Mouse (Mus musculus) ovary, postnatal 14 days (tissue): ENCODE data around the gene Sec24c.
"Not testable (repeated sequence)": the region's sequence is repeated elsewhere in the genome, so short reads cannot be mapped to it uniquely, and the experiment has no call there.

Source experiments
- DNase-seq: peaks from one replicate; pipeline ENCODE4 v3.0.0; 2022; ENCODE audit warnings: low spot score

Gene Sec24c

DNA sequence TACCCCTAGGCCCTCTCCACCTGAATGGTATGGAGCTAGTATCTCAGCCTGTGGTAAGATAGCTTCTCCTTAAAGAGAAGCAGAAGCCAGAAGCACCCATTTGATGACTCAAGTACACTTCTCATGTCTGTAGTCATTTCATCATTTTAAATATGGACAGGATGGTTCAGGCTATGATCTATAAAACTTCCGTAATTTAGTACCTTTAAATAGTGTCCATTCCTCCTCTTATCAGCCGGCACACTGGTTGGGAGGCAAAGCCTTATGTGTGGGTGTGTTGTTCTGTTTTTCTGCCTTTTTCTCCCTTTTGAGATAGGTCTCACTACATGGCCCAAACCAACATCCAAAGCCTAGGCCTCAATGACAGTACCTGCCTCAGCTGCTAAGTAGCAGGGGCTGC, 24.4 kb downstream of the Sec24c start:
- no peak for DNase-seq

DNA sequence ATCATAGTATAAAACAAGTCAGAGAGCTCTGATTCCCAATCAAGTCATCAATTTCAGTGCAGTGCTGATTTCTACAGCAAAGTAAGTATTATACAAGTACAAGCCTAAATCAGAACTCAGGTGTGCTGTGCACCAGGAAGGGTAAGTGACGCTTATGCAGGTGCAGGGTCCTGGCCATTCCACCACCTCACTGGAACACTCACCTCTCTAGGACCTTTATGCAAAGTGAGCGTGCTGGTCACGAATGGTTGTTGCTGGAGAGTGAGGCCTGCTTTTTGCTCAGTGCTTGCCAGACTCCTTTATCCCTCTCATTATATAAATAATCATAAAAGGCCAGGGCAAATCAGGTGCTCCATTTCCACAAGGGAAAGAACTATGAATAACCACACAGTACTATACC, 26.3 kb downstream of the Sec24c start:
- no peak for DNase-seq

DNA sequence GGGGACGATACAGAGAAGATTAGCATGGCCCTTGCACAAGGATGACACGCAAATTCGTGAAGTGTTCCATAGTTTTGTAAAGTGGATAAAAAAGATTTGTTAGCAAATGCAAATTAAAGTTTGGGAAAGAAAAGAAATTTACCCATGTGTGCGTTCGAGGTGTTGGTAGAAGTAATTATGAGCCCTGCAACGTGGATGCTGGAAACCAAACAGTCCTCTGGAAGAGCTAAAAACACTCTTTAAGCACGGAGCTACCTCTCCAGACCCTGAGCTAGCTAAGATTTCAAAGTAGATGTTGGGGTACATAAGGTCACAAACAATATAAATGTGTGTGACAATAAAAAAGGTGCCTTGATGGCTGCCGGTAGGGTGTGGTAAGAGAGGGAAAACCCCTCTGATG, 27.4 kb downstream of the Sec24c start:
- no peak for DNase-seq

DNA sequence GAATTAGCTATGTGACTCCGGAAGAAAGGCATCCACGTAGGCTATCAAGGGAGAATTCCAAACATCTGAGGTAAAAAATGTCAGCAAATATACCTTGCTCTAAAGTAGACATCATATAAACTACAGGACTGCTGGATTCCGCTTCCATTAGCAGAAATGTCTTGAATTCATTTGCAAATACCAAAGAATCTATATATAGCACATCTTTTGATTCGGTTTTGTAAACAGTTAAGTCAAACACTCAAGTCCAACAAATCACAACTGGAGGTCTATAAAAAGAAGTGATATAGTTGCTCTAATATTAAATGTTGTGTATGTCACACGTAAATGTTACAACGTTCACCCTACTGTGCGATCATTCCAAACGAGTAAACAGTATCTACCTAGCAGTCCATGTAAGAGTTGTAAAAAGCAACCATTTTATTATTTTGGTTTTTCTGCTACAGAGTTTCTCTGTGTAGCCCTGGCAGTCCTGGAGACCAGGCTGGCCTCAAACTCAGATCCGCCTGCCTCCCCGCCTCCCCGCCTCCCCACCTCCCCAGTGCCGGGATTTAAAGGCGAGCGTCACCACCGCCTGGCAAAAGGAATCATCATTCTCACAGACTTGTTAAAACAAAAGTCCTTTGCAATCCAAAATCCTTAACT, 28.1 kb downstream of the Sec24c start:
- DNase-seq = no peak

DNA sequence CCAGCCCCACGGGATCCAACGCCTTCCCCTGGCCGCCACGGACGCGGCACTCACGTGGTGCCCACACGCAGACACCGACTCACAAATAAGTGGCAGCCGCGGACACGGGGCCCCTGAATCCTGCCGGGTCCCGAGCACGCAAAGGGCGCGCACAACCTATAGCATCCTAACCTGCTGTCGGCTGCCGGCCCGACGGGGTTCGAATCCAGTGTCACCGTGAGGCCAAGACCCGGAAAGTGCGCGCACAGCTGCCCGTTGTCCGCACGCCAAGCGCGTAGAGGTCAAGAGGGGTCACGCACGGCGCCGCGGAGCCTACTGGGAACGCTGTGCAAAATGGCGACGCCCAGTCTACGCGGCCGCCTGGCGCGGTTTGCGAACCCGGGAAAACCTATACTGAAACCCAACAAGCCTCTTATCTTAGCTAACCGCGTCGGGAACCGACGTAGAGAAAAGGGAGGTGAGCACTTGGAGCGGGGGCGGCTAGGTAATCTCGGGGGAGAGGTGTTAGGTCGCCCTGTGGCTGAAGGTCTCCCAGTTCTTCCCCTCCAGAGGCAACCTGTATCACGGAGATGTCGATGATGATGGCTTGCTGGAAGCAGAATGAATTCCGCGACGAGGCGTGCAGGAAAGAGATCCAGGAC, 28.8 kb downstream of the Sec24c start, which contains the start of gene Chchd1:
Gene Chchd1 (plus strand): TSS at position 266 of the 641 bp plus-strand sequence.
- peak; percentile 92 for DNase-seq

DNA sequence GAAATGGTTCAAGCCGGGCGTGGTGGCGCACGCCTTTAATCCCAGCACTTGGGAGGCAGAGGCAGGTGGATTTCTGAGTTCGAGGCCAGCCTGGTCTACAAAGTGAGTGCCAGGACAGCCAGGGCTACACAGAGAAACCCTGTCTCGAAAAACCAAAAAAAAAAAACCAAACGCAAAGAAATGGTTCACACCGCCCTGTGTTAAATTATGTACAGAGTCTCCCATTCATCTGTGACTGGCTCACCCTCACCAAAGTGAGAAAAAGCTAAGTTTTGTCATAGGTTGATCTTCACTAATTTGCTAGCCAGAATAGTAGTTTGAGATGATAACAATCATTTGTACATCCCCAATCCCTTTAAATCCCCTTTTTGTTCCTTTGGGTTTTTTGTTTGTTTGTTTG, 29.4 kb downstream of the Sec24c start:
- not testable (repeated sequence) for DNase-seq

DNA sequence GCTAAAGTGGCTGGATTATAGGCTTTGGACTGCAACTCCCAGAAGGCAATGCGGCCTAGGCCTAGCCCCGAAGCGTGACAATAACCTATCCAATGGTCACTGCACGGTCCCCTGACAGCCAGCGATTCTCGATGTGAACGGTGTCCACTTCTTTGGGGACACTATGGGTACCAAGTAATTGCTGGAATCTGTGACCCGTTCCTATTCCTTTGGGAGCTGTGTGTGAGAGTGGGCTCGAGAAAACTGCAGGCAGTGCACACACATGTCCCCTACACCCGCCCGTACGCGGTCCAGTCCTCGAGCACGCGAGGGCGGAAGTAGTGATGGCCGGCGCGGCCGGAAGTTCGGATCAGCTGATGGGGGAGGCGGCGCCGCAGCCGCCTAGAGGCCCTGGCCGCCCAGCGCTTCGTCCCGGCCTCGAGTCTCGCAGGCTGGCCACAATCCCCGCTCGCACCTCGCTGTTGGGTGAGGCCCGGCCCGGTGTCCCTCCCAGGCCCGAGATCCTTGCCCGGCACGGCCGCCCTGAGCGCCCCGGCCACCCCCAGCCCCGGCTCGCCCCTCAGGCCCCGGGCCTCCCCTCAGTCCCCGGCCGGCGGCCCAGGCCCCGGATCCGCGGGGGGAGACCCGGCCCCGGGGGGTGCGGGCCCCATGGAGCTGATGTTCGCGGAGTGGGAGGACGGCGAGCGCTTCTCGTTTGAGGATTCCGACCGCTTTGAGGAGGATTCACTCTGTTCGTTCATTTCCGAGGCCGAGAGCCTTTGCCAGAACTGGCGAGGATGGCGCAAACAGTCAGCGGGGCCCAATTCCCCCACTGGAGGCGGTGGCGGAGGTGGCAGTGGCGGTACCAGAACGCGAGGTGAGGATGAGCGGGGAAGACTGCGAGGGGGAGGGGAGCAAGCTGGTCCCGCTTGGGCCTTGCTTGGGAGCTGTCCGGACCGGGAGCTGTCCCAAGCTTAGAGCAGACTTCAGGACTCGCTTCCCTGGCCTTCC, 33.4 kb downstream of the Sec24c start, which contains the start of gene Zswim8:
Gene Zswim8 (plus strand): TSS at position 352 of the 990 bp plus-strand sequence.
- peak; percentile 80 for DNase-seq

DNA sequence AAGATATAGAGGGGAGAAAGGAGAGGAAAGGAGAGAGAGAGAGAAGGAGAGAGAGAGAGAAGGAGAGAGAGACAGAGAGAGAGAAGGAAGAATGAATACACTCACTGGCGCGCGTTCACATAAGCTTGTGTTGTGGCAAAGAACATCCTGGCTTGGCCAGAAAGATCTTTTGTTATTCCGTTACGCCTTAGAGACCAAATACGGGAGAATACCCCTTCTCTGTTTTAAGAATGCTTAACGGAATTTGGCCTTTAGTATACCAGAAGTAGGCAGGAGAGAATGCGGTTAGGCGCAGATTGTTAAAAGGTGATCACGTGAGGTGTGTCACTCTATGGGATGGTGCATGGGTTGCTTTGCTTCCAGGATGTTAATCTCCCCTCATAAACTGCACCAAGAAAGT, 34.1 kb downstream of the Sec24c start:
- DNase-seq = no peak

DNA sequence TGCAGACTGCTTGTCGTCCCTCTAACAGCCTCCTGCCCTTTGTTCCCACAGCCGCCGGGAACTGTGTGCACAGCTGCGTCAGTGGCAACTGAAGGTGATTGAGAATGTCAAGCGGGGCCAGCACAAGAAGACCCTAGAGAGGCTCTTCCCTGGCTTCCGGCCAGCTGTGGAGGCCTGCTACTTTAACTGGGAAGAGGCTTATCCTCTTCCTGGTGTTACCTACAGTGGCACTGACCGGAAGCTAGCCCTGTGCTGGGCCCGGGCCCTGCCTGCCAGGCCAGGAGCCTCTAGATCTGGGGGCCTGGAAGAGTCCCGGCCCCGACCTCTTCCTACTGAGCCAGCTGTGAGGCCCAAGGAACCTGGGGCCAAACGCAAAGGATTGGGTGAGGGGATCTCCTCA, 39.7 kb downstream of the Sec24c start:
- DNase-seq = no peak

DNA sequence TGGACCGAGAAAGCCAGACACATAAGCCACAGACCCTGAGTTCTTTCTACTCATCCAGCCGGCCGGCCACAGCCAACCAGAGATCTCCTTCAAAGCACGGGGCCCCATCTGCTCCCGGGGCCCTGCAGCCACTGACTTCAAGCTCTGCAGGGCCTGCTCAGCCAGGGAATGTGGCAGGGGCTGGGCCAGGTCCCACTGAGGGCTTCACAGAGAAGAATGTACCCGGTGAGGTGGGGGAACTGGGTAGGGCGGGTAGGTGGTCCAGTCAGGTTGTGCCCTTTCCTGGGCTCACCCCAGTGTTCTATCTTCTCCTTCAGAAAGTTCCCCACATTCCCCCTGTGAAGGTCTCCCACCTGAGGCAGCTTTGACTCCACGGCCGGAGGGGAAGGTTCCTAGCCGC, 44.3 kb downstream of the Sec24c start:
- DNase-seq = no peak

DNA sequence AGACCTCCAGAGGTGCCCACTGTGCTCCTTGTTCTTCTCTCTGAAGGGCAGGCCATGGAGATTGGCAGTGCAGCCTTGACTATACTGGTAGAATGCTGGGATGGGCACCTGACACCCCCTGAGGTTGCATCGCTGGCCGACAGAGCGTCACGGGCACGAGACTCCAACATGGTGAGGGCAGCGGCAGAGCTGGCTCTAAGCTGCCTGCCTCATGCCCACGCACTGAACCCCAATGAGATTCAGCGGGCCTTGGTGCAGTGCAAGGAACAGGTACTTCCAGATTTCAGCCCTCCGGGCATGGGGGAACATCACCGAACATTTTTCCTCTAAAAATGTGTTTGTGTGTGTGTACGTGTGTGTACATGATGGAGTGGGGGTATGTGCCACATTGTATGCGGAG, 45.7 kb downstream of the Sec24c start:
- DNase-seq = no peak

DNA sequence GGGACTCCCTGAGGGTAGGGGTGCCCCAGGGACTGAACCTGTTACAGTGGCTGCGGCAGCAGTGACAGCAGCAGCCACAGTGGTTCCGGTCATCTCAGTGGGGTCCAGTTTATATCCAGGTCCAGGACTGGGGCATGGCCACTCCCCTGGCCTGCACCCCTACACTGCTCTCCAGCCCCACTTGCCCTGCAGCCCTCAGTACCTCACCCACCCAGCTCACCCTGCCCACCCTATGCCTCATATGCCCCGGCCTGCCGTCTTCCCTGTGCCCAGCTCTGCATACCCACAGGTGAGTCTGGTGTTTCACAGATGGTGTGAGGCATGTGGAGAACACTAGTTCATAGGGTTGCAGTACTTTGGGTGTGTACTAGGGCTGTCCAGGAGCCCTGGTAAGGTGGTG, 47.3 kb downstream of the Sec24c start:
- no peak for DNase-seq

DNA sequence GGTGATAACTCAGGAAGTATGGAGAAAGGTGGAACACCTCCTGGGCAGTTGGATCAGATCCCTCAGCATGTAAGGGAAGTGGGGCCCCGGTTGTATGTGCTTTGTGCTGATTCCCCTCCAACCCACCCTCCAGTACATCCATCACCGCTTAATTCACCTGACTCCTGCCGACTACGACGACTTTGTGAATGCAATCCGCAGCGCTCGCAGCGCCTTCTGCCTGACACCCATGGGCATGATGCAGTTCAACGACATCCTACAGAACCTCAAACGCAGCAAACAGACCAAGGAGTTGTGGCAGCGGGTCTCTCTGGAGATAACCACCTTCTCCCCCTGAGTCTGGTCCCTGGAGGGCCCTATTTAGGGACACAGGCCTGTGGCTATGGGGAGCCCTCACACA, 48.9 kb downstream of the Sec24c start:
- DNase-seq = no peak

DNA sequence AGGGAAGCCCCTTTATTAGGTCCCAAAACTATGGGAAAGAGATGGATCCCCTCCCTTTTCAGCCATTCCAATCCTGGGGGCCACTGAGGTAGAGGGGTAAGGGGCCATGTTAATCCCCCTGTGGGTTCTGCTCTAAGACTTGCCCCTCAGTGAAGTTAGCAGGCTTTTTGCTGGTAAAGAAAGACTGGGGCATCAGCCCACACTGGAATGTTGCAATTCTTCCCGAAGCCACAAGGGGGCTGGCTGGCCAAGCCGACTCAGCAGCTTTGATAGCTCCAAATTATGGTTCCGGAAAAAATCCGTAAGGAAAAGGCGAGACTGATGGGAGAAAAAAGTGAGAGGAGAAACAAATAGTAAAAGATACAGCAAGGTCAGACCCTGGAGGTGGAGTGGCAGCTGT, 49.9 kb downstream of the Sec24c start:
- DNase-seq = peak; percentile 57

DNA sequence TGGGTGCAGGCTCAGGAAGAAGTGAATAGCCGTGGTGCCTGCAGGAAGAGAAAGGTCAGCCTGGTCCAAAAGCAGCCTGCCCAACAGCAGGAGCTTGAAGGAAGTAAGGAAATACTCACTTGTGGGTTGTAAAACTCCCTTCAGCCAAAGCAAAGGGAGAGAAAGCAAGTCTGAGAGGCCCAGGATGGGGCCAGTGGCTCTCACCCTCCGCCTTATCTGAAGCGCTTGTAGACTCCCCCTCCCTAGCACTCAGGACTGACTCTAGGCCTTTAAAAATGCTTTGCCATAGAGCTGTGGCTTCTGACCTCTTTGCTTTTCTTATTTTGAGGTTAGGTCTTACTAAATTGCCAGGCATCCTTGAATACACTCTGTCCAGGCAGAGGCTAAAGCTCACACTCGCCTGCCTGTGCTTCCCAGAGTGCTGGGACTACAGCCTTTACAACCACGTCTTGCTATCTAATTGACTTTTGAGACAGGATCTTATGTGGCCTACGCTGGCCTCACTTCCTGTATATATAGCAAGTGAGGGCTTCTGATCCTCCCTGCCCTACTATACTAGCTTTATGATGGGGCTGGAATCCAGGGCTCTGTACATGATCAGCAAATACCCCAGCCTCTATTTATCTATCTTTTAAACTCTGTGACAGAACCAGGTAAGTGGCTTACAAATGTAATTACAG, 51.7 kb downstream of the Sec24c start:
- no peak for DNase-seq

DNA sequence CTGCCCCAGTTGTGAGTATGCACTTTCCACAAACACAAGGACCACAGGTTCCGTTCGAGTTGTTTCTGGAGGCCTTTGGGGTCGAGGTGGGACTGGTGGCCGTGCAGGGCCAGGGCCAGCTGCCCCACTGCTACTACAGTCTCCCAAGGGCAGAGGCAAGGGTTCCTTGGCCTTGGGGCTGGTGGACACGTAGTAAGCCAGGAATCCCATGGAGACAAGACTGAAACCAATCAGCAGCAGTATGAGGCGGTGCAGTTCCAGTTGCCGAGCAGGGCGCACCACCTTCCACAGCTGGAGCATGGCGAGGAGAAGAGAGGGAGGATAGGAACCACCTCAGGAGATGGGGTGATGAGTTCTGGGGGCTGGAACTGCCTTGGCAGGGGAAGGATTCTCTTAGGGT, 55.8 kb downstream of the Sec24c start:
- no peak for DNase-seq

DNA sequence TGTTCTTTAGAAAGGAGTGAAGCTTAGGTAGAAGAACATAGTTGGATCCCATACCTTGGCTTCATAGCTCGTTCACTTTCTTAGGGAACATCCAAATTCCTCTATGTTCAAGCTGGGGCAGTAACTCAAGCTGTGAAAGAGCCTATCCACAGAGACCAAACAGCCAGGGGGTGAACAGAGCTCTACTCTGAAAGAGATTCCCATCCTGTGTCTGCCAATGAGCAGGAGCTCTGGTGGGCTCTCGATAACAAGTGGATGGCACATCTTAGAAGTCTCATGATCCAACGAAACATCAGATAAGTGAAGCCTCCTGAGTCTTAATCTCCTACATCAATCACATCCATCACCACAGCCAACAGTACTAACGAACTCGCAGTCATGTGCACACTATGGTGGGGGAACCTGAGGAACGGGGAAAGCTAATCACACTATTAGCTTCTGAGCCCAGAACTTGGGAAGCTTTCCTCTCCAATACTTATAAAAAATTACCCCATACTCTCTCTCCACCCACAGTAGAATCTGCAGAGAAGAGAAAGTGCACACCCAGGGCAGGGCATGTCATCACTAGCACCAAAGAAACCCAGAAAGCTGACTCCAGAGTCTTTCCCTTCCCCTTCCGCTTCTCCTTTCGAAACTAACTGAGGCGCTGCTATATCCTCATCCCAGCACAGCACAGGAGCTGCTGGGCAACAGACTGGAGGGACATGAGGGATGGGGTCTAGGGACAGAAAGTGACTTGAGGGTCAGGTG, 56.9 kb downstream of the Sec24c start:
- no peak for DNase-seq

DNA sequence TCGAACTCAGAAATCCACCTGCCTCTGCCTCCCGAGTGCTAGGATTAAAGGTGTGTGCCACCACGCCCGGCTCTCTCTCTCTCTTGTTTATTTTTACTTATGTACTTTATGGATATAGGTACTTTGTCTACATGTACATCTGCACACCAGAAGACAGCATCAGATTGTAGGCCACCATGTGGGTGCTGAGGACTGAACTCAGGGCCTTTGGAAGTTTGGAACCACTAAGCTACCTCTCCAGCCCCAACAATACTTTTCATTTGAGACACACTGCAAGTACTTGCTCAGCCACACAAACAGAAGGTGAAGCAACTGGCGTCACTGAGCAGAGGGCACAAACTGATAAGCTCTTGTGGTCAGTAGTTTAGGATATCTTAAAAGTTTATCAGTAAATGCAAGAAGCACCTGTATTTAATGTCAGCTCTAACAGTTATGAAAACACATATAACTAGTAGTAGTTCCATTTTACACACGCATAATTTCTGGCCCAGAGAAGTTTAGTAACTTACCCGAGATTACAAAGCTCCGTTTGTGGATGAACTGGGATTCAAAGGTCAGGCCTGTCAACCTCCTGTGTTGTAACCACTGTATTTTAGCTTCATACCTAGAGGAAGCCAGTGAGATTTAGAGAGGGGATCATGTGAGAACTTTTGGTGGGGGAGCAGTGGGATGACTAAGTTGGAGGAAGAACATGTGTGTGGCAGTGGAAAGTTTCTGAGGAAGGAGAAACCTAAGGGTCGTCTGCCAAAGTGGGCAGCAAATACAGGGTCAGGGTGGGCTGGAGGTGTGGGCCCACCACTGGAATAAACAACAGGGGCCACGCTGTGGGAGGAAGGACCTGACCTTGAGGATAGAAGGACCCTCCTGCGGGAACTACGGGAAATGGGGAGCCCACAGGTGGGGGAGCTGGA, 59.2 kb downstream of the Sec24c start:
- no peak for DNase-seq

DNA sequence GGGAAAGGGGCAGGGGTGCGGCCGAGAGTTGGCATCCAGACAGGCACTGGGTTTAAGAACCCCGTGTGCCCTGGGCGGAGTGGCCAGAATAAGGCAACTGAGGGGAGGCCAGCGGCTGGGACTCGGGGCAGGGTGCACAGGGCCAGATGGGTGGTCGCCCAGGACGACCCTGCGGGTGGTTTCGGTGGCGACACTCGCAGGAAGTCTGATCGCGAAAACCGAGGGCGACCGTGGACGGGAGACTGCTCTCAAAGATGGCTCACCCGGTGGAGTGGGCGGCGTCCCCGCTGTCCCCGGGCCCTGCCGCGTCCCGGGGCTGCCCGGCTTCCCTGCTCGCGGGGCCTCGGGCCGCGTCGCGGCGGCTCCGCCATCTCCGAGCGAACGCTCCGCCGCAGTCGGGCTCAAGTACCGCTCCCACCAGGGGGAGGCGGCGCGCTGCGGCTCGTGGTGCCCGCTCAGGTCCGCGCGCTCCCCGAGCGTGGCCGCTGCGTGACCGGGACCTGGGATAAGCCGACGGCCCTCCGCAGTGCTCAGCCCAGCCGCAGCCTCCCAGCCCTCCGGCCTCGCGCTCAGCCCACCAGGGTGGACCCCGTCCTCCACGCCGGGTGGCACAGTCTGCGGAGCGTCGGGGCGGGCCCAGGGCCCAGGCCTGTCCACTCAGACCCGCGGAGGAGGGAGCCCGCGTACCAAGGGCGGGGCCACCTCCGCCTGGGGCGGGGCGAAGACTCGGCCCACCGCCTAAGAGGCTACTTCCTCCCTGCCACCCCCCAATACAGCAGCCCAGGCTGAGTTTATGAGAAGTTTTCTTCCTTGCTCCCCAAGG, 60.1 kb downstream of the Sec24c start, which contains the start of gene Ndst2:
Gene Ndst2 (minus strand): TSS at position 611 of the 823 bp plus-strand sequence.
- DNase-seq = peak; percentile 86
